Mouse (Mus musculus) neural tube, embryonic 14.5 days (tissue): ENCODE measurements around the gene Pnrc1. TPM values are rescaled to one million over a fixed set of nuclear protein-coding genes. Genes with fewer than 3 reads are reported as not detected.

Source experiments
- ATAC-seq: fragments of 200-750 bp; cut with Nextera tagmentation; 2 replicates; pipeline ENCODE4 v1.8.0; 2017; ENCODE audit warnings: low read depth, mild to moderate bottlenecking, moderate TSS enrichment, moderate library complexity
- H3K27ac ChIP-seq: fragments of 300-500 bp; sonication (generic); 2 replicates; pipeline ENCODE4 v1.5.1; 2014; ENCODE audit warnings: low read depth, mild to moderate bottlenecking, control low read depth, low read length, moderate library complexity, mixed read lengths
- H3K27me3 ChIP-seq: fragments of 300-500 bp; sonication (generic); 2 replicates; pipeline ENCODE4 v1.6.1; 2014; ENCODE audit warnings: low read length; ENCODE audit not compliant: control insufficient read depth, insufficient read depth
- H3K36me3 ChIP-seq: fragments of 300-500 bp; sonication (generic); 2 replicates; pipeline ENCODE4 v1.6.1; 2014; ENCODE audit warnings: low read length, mixed read lengths; ENCODE audit not compliant: control insufficient read depth, insufficient read depth
- H3K4me1 ChIP-seq: fragments of 300-500 bp; sonication (generic); 2 replicates; pipeline ENCODE4 v1.6.1; 2014; ENCODE audit warnings: low read length; ENCODE audit not compliant: control insufficient read depth, insufficient read depth
- H3K4me2 ChIP-seq: fragments of 300-500 bp; sonication (generic); 2 replicates; pipeline ENCODE4 v1.6.1; 2014; ENCODE audit warnings: mild to moderate bottlenecking, low read depth, low read length, control low read depth
- H3K4me3 ChIP-seq: fragments of 300-500 bp; sonication (generic); 2 replicates; pipeline ENCODE4 v1.5.1; 2014; ENCODE audit warnings: low read depth, low read length, control low read depth, mixed read lengths
- H3K9ac ChIP-seq: fragments of 300-500 bp; sonication (generic); replicated peaks from 2 replicates; pipeline ENCODE4 v1.6.1; 2014; ENCODE audit warnings: low read depth, mild to moderate bottlenecking, control low read depth, low read length, mixed read lengths
- H3K9me3 ChIP-seq: fragments of 300-500 bp; sonication (generic); 2 replicates; pipeline ENCODE4 v1.6.1; 2016; ENCODE audit warnings: low read length; ENCODE audit not compliant: control insufficient read depth
- WGBS: fragments of 180-500 bp; shearing (Covaris S2); extraction: QIAGEN DNeasy Blood & Tissue Kit; methylation state at CpG from one replicate; pipeline ENCODE4 v1.1.7; 2014; 5-methylcytosine and 5-hydroxymethylcytosine counted together
- polyA plus RNA-seq: library from polyadenylated mRNA; unstranded; fragments of >200 nt; fragmentation: Nextera tagmentation; extraction: Ambion mirVana; gene quantifications from 2 replicates; pipeline ENCODE4 v1.2.1, GENCODE M21; 2014

Gene Pnrc1
- polyA plus RNA-seq, 1 experiment from 2014 or later = 58.4 TPM

DNA sequence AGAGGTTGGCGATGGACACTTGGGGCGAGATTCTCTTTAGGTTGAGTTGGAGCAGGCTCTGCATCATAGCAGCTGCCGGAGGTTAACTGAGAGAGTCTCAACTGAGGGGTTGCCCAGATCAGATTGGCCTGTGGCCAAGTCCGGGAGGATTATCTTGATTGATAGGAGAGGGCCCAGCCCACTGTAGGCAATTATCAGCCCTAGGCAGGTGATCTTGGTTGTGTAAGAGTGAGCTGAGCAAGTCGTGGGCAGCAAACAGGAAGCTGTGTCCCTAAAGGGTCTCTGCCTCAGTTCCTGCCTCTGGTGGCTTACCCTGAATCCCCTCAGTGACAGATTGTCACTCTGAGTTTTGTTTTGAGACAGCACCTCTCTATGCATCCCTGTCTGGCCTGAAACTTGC lies 47.4 kb downstream of the Pnrc1 start:
- no peaks in the 10 kb centered on the region for H3K9me3 ChIP-seq
- no peak overlapping the region for H3K9ac ChIP-seq
- H3K4me3 ChIP-seq = no peak overlapping the region
- H3K27me3 ChIP-seq = no peaks in the 10 kb centered on the region
- H3K27ac ChIP-seq = no peak overlapping the region
- WGBS = 61% methylated on average over 5 of the region's 5 CpGs
- ATAC-seq = no peak
- H3K4me1 ChIP-seq = peaks cover 4% of the 10 kb centered on the region; the same call in 1 of the 2 replicates
- H3K36me3 ChIP-seq = peaks cover 20% of the 10 kb centered on the region
- no peak overlapping the region for H3K4me2 ChIP-seq

DNA sequence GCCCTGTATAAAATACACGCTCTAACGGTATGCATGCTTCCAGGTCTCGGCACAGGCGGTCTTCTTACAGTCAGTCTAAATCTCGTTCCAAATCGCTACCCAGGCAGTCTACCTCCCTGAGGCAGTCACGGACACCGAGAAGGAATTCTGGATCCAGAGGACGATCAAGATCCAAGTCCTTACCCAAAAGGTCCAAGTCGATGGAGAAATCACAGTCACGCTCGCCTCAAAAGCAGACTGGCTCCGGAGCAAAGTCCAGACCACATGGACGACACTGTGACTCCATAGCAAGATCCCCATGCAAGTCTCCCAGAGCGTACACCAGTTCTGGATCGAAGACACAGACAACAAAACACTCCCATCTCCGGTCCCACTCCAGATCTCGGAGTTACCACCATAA lies 59.1 kb downstream of the Pnrc1 start:
- Histone ChIP-seq H3K27me3 (no peaks in the 10 kb centered on the region), H3K4me3 (no peak overlapping the region), H3K4me2 (no peak overlapping the region), H3K27ac (no peak overlapping the region), H3K9ac (no peak overlapping the region), H3K36me3 (peaks cover 5% of the 10 kb centered on the region; the same call in 1 of the 2 replicates), H3K4me1 (no peaks in the 10 kb centered on the region), H3K9me3 (no peaks in the 10 kb centered on the region)
- WGBS = 92% methylated on average over 18 of the region's 18 CpGs
- ATAC-seq = no peak

DNA sequence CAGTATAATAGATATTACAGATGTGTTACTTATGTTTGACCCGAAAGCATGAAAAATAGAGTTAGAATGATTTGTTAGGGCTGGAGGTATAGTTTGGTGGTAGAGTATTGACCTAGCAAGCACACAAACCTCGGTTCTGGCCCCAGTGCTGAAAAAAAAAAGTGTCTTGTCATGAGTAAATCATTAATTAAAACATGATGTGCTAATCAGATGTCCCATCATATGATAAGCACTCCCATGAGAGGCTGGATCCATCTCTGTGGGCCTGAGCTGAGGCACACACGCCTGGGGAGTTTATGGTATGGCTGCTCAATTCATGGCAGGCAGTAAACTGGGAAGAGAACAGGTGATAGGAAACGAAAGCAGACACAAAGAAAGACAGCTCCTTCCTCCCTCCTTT lies 60.3 kb downstream of the Pnrc1 start:
- no peak overlapping the region for H3K27ac ChIP-seq
- H3K36me3 ChIP-seq = peaks cover 5% of the 10 kb centered on the region; the same call in 1 of the 2 replicates
- no peak overlapping the region for H3K9ac ChIP-seq
- WGBS = 63% methylated on average over 4 of the region's 4 CpGs
- no peaks in the 10 kb centered on the region for H3K9me3 ChIP-seq
- H3K4me3 ChIP-seq = no peak overlapping the region
- H3K27me3 ChIP-seq = no peaks in the 10 kb centered on the region
- ATAC-seq = no peak
- no peak overlapping the region for H3K4me2 ChIP-seq
- H3K4me1 ChIP-seq = no peaks in the 10 kb centered on the region

DNA sequence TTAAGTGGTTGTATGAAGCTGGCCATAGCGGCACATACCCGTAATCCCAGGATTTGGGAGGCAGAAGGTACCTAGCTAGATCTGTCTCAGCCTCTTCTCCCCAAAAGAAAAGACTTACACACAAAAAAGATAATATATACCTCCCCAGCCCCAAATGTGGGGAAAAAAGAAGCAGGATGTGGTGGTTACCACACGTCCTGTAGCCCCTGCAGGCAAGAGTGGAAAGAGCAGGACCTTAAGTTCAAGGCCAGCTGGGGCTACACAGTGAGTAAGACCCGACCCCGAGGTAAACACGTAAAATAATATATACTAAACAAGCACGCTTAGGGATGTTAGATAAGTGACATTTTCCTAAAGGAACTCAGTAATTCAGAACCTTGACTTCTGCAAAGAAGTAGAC lies 62.8 kb downstream of the Pnrc1 start:
- WGBS = 91% methylated on average over 7 of the region's 7 CpGs
- H3K4me2 ChIP-seq = no peak overlapping the region
- H3K4me1 ChIP-seq = no peaks in the 10 kb centered on the region
- no peak overlapping the region for H3K4me3 ChIP-seq
- H3K9ac ChIP-seq = no peak overlapping the region
- H3K9me3 ChIP-seq = no peaks in the 10 kb centered on the region
- H3K36me3 ChIP-seq = peaks cover 5% of the 10 kb centered on the region; the same call in 1 of the 2 replicates
- no peaks in the 10 kb centered on the region for H3K27me3 ChIP-seq
- ATAC-seq = no peak
- H3K27ac ChIP-seq = no peak overlapping the region

DNA sequence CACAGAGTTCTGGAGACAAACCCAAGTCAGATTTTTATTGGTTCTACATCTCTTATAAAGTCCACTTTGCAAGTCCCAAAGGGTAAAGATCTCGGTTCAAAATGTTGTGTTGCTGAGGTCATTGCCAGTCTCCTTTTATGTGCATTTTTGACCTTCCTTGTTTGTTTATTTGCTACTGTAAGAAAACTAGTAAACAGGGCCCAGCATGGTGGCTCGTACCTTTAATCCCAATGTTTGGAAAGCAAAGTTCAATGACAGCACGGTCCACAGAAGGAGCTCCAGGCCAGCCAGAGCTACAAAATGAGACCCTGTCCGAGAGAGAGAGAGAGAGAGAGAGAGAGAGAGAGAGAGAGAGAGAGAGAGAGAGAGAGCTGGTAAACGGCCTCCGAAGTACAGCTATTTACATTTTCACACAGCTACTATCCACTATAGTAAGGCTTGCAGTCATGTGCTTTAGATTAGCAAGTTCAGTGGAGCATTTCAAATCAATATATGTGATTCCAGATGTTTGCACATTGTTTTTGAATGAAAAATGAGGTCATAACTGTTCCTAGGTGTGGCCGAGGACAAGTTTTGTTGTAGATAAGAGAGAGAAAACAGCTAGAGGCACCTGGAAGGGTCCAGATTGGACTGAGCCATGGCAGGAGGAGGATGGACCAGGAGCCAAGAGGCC lies 65.8 kb downstream of the Pnrc1 start:
- ATAC-seq = no peak
- Histone ChIP-seq H3K9me3 (no peaks in the 10 kb centered on the region), H3K4me1 (no peaks in the 10 kb centered on the region), H3K9ac (no peak overlapping the region), H3K27ac (no peak overlapping the region), H3K4me2 (no peak overlapping the region), H3K27me3 (no peaks in the 10 kb centered on the region), H3K36me3 (no peaks in the 10 kb centered on the region), H3K4me3 (no peak overlapping the region)
- WGBS = 77% methylated on average over 7 of the region's 7 CpGs

DNA sequence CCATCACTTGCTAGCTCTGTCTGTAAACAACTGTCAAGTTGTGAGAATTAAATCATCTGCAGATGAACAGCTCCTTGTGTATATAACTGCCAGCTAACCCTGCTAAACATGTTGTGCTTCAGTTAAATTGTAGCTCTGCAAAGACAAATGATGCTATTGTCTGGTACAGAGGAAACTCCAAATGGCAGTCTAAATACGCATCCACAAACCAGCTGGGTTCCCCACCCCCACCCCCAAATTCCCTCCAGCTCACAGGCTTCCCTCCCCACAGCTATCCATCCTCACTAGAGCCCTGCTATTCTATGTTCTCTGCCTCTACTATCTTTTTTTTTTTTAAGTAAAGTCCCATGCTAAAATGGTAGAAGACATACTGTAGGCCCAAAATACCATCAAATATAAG lies 68.1 kb downstream of the Pnrc1 start:
- Histone ChIP-seq H3K27ac (no peak overlapping the region), H3K36me3 (no peaks in the 10 kb centered on the region), H3K4me2 (no peak overlapping the region), H3K27me3 (no peaks in the 10 kb centered on the region), H3K9ac (no peak overlapping the region), H3K4me1 (no peaks in the 10 kb centered on the region), H3K9me3 (no peaks in the 10 kb centered on the region), H3K4me3 (no peak overlapping the region)
- no peak for ATAC-seq
- 39% methylated on average over 1 of the region's 1 CpGs for WGBS

DNA sequence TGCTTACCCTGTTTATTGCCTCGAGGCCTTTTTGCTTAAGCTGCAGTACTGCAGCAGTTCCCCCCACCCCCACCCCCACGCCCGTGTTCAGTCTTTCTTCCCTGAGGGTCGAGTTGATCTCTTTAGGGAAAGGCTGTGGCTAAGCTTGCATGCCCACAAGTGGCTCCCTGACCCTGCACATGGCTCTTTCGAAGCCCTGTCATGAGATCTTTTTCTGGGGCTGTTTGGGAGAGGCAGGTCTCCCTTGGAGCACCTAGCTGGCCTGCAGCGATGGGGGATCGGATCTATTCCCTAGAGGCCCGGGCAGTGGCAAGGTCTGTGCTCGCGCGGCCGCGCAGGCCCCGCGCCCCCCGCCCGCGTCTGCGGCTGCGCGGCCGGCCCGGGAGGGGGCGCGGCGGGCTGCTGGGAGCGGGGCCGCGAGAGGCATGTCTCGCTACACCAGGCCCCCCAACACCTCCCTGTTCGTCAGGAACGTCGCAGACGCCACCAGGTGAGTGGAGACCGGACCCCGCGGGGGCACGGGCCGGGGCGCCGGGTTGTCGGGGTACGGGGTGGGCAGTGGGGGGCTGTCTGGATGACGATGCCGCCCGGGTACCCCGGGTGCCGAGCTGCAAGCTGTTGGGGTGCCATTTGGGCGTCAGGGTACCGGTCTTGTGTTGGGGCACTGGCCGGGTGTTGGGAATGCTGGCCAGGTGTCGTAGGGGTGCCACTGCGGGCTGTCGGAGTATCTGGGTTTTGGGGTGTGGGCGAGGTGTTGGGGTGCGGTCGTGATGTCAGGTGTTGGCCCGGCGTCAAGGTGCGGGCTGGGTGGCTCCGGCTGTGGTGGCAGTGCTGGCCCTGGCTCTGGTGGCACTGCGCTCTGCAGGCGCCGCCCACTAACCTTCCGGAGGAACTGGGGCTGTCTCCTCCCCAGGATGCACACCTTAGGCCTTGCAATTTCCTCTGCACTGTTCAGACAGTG lies 80.8 kb downstream of the Pnrc1 start, which contains the start of gene Srsf12:
Gene Srsf12, plus strand, starts transcription at position 111 of the 961 bp plus-strand sequence.
- H3K4me1 ChIP-seq = 0 out of 2 replicates have a peak, but pooled peaks cover 4% of the 10 kb centered on the region
- H3K9ac ChIP-seq = peak within 1 kb of the TSS; percentile 92
- peak within 1 kb of the TSS; percentile 74 for H3K4me3 ChIP-seq
- no peaks in the 10 kb centered on the region for H3K36me3 ChIP-seq
- 2% methylated on average over 55 of the region's 65 CpGs for WGBS
- peak within 1 kb of the TSS; percentile 93 for H3K4me2 ChIP-seq
- H3K27ac ChIP-seq = peak within 1 kb of the TSS; percentile 82
- peak; percentile 93 for ATAC-seq
- H3K9me3 ChIP-seq = no peaks in the 10 kb centered on the region
- H3K27me3 ChIP-seq = no peaks in the 10 kb centered on the region

DNA sequence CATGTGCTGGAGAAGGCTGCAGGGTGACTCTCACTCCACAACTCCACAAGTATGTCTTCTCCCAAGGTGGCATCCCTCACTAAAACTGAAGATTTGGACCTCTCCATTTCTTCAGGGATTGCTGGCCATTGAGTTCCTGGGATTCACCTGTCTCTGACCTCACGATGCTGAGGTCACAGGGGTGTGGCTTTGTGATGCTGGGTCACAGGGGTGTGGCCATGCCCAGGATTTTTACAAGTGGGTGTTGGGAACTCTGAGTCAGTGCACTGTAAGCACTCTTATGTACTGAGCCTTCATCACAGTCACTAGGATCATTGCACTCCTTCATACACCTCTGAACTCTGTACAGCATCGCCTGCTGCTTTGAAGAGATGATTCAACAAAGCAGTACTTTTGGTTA lies 82.4 kb downstream of the Pnrc1 start:
- H3K9ac ChIP-seq = no peak overlapping the region
- H3K27me3 ChIP-seq = no peaks in the 10 kb centered on the region
- no peak overlapping the region for H3K27ac ChIP-seq
- H3K36me3 ChIP-seq = no peaks in the 10 kb centered on the region
- WGBS = 65% methylated on average over 2 of the region's 2 CpGs
- no peak overlapping the region for H3K4me3 ChIP-seq
- ATAC-seq = no peak
- H3K4me1 ChIP-seq = 0 out of 2 replicates have a peak, but pooled peaks cover 4% of the 10 kb centered on the region
- H3K9me3 ChIP-seq = no peaks in the 10 kb centered on the region
- H3K4me2 ChIP-seq = no peak overlapping the region

DNA sequence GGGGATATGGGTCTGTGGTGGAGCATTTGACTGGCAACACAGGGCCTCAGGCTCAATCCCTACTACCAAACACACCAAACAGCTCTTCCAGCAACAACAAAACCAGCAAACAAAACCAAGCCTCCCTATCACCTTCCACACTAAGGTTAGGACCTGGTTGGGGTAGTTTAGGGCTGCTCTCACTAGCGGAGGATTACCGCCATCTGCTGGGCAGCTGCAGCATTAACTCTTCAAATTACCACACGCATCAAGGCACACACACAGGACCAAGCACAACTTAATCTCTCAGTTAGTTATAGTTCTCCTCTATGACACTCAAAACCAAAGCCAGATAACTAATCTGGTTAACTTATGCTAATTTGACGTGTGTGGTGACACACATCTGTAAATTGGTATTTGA lies 85.3 kb downstream of the Pnrc1 start:
- H3K4me3 ChIP-seq = no peak overlapping the region
- no peak overlapping the region for H3K9ac ChIP-seq
- no peak overlapping the region for H3K27ac ChIP-seq
- no peaks in the 10 kb centered on the region for H3K36me3 ChIP-seq
- no peaks in the 10 kb centered on the region for H3K27me3 ChIP-seq
- H3K4me2 ChIP-seq = no peak overlapping the region
- no peaks in the 10 kb centered on the region for H3K4me1 ChIP-seq
- no peaks in the 10 kb centered on the region for H3K9me3 ChIP-seq
- 6% methylated on average over 4 of the region's 4 CpGs for WGBS
- no peak for ATAC-seq
